Mouse (Mus musculus): ENCODE data around the gene Mcat.

DNA sequence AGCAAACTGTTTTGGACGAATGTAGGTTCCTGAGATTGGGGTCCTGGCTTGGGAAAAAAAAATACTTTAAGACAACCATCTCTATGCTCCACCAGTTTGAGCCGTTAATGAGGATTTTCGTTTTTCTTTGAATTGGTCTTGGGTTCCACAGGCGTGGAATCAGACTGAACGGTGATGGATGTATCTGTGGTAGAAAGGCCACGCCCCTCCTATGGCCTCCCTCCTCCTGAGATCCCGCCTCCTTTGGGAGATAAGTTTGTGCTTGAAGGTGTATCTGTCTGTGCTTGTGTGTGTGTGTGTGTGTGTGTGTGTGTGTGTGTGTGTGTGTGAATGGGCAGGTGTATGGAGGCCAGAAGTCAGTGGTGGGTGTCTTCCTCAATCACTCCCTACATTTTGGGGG, 31.0 kb downstream of the Mcat start:
- no peak for TF ChIP-seq EP300 (IDR thresholded peaks at IDR 0.05; ENCODE audit: insufficient read depth, low read depth, low read length)
- no peak for TF ChIP-seq CTCF (IDR thresholded peaks at IDR 0.05; ENCODE audit: low read depth, low read length)
- TF ChIP-seq POLR2A (IDR thresholded peaks at IDR 0.05; ENCODE audit: insufficient read depth, low read length), result no peak

Data from ES-Bruce4 (cell line).